ENCODE assay signal across 7 mouse cellular contexts in genomic region chr7:25006586-25007364, GRCm38 (mm10). TPM values are rescaled to one million over a fixed set of nuclear protein-coding genes. Genes with fewer than 3 reads are reported as not detected.
DNase-seq lines count a peak whose midpoint lies in the region; ATAC-seq lines count a peak whose summit lies in the region.

No protein-coding gene starts in this region.

- H3K36me3 ChIP-seq in hindbrain, embryonic 12.5 days, result no peaks in the 10 kb centered on the region
- H3K36me3 ChIP-seq in megakaryocyte, embryonic 14.5 days (replicated peaks; ENCODE audit: low read length), result no peaks in the 10 kb centered on the region

- H3K27ac ChIP-seq in hindbrain, embryonic 12.5 days, result peak overlapping the region; percentile 95

- H3K27me3 ChIP-seq in hindbrain, embryonic 12.5 days, result peaks cover 77% of the 10 kb centered on the region
- peaks cover 94% of the 10 kb centered on the region for H3K27me3 ChIP-seq in megakaryocyte, embryonic 14.5 days (replicated peaks)

- no peak overlapping the region for H3K9ac ChIP-seq in hindbrain, embryonic 12.5 days

- peak overlapping the region; percentile 81; the same call in 1 of the 2 replicates for H3K4me2 ChIP-seq in hindbrain, embryonic 12.5 days (replicated peaks)

- peaks cover 79% of the 10 kb centered on the region for H3K4me1 ChIP-seq in hindbrain, embryonic 12.5 days
- peaks cover 41% of the 10 kb centered on the region for H3K4me1 ChIP-seq in megakaryocyte, embryonic 14.5 days

- no peak for ATAC-seq in hindbrain, embryonic 12.5 days (ENCODE audit: low FRiP score)

- H3K4me3 ChIP-seq in hindbrain, embryonic 12.5 days, result no peak overlapping the region
- peak overlapping the region; percentile 86 for H3K4me3 ChIP-seq in megakaryocyte, embryonic 14.5 days (replicated peaks)

- DNase-seq in 416B (ENCODE audit: low read depth), result peak; percentile 96
- DNase-seq in CD4-positive helper T cell, adult 2 months (ENCODE audit: low read depth, low spot score), result peak; percentile 38
- no peak for DNase-seq in embryo, embryonic 11 days
- DNase-seq in urinary bladder, postnatal 25 days (ENCODE audit: low spot score), result no peak
- no peak for DNase-seq in gastrocnemius, postnatal 25 days

- H3K9me3 ChIP-seq in hindbrain, embryonic 12.5 days (replicated peaks), result no peaks in the 10 kb centered on the region
- no peaks in the 10 kb centered on the region for H3K9me3 ChIP-seq in megakaryocyte, embryonic 14.5 days

- 78% methylated on average over 12 of the region's 12 CpGs for WGBS in hindbrain, embryonic 12.5 days

RNA-seq across cellular contexts. Expression of gene Atp1a3, which starts 1.0 kb away (rescaled TPM):
- 110 and 121 TPM in 2 replicates for polyA plus RNA-seq in hindbrain, embryonic 12.5 days (2016; fragmentation: Nextera tagmentation; extraction: Ambion mirVana)
- polyA plus RNA-seq in megakaryocyte, embryonic 14.5 days (2012; ENCODE audit: insufficient read depth, low replicate concordance), result 7.5 and 25.7 TPM in 2 replicates
- total RNA-seq in gastrocnemius, postnatal 25 days (2021), result under 1 TPM in 1 of 2 experiments, not detected in 1; 0.46 TPM

RNA-seq across cellular contexts. Expression of gene Rabac1, which starts 34.2 kb away (rescaled TPM):
- 122 and 138 TPM in 2 replicates for polyA plus RNA-seq in hindbrain, embryonic 12.5 days (2016; fragmentation: Nextera tagmentation; extraction: Ambion mirVana)
- 475 and 509 TPM in 2 replicates for polyA plus RNA-seq in megakaryocyte, embryonic 14.5 days (2012; ENCODE audit: insufficient read depth, low replicate concordance)
- total RNA-seq in gastrocnemius, postnatal 25 days (2021), result 100 to 1,000 TPM; 191 to 193 TPM

Comparison
In these comparisons a context has a peak if more than half of its experiments do, and no peak if none do; other contexts are left out.
1. DNase-seq: peak in 416B (single experiment) and CD4-positive helper T cell, adult 2 months (single experiment); none in embryo, embryonic 11 days (single experiment), urinary bladder, postnatal 25 days (single experiment) and gastrocnemius, postnatal 25 days (single experiment).